Mouse (Mus musculus) right cerebral cortex, adult 2 months (tissue): Measurements from ENCODE around the gene Gpr45.

Experiments used
- DNase-seq, 2 experiments: peaks; one replicate each; pipeline ENCODE4 v3.0.0; 2021 to 2022; ENCODE audit warnings: low spot score in 2 of 2

Gpr45 gene

DNA sequence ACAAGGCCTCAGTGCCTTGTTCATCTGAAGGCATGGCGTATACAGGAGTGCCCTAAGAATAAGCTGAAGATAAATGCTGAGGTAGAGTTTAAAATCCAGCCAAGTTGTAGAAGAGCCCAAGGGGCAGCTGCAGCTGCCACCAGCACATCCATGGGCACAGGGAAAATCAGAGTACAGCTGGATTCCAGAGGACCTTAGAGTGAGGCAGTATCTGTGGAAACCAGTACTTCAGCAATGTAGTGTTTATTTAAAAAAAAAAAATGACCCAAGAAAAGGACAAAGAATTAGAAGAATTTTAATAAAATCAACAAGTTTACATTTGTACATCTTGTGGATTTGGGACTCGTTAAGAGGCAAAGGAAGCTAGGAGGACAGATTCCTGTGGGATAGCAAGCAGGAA lies 94.3 kb downstream of the Gpr45 start:
- DNase-seq: no peak

DNA sequence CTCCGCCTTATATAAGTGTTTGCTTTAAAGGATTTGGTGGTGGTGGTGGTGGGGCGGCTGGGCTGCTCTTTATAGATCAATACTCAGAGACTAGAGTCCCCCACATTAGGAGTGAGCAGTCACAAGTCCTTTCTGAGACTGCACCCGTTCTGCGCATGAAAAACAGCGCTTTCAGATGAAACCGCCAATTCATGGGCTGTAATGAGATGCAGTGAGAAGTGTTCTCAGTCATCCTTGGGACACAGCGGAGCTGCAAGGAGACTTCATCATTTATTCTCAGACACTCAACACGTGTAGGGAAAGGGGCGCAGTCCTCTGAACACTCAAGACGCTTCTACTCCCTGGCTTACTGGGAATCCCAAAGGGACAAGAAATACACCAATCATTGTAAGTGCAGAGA lies 95.1 kb downstream of the Gpr45 start:
- DNase-seq: peak; percentile 35 to 39

DNA sequence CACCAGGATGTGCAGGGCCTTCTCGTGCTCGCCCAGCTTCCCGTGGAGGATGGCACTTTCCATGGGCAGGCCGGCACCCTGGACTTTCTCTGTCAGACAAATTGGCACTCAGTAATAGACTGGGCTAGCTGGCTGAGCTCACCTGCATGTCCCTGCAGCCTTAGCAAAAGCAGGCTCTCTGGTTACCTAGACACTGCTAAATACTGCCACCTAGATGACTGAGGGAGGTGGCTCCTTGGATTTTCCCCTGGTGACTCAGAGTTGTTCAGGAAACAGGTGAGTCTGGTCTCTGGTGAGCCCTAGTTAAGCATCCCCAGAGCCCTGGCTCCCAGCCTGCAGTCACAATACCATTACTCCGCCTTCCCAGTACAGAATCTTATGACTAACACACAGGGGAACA lies 99.2 kb downstream of the Gpr45 start:
- DNase-seq: peak in 1 of 2 experiments; percentile 19

DNA sequence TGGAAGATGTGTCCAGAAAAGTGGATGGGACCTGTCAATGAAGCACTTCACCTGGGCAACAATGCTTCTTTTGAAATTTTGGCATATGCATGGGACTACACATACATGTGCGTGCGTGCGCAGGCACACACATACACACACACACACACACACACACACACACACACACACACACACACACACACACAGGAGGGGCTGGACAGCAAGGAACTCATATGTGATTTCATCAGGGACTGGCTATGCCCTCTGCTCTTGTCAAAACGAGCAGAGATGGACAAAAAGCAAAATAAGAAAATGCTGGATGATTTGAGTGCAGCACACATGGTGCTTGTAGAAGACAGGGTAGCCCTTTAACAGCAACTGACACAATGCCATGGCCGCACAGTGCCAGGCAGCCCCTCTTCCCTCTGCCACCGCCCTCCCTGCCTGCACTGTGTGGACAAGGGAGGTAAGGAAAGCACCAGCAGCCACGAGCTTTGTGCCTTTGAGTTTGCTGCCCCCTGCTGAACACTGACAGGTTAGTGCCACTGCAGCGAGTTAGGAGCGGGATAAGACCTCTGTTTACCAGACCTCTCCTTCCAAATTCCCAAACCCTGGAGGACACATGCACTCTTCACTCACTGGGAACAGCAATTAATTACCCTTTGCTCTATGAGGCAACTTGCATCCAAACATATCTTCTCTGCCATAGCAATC lies 113.1 kb downstream of the Gpr45 start:
- DNase-seq: peak; percentile 83 to 88

DNA sequence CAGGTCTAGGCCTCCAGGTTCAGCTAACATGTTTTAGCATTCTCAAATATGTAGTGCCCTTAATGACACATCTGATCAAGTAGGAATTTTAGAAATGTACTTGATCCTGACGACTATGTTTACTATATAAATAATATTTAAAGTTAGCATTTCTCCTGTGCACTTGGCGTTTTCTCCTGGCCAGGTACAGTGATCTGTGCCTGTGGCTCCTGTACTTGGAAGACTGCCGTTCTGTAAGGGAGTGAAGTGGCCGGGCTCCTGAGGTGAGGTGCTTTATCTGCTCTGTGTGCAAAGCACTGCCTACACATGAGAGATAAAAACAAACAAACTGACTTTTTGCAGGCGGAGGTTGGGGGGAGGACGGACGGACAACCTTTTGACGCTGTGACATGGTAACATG lies 113.9 kb downstream of the Gpr45 start:
- DNase-seq: no peak

DNA sequence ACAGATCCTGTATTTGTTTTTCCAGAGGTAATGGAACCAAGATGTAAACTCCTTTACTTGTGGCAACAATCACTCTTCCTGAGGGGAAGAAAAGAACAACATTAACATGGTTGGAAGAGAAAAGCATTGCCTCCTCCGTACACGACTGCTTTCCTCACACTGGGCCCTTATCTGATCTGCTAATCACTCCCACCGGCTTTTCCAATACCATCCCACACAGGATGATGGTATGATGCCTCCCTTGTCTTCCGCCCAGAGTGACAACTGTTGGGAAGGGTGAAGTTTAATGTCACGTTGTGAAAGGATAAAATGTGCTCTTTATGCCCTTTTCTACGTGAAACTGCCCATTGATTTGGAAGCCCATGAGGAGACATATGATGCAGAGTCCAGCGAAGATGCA lies 114.9 kb downstream of the Gpr45 start:
- no peak for DNase-seq

DNA sequence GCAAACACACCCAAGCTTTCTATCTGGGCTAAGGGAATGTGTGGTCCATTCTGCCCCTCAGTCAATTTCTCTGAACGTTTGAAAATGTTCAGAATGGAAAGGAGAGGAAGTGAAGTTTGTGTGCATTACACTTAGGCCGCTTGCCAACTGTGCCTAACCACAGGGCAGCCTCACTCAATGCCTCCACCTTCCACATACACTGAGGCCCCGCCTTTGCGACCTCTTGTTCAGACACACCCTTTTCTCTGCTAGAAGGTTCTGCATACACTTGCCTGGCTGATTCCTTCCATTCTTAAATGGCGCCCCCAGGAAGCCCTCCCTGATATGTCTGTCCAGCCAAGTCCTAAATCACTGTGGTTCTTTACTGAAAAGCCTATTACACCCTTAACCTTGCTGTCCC lies 118.1 kb downstream of the Gpr45 start:
- no peak for DNase-seq

DNA sequence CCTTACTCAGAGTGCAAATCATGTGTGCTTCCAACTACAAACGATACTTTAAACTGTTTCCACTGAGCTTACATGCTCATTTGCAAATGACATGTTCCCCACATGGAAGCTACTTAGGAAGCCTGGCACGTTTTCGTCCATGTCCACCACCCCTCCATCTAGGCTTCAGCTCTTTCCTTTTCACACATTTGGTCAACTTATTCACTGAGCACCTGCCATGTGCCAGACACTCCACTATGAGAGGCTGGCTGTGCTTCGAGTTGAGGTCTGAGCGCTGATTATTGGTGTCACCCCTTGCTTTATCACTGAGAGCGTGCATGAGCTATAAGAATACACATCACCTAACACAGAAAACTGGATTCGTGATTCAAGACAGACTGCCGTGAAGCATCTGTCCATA lies 119.4 kb downstream of the Gpr45 start:
- DNase-seq: no peak

DNA sequence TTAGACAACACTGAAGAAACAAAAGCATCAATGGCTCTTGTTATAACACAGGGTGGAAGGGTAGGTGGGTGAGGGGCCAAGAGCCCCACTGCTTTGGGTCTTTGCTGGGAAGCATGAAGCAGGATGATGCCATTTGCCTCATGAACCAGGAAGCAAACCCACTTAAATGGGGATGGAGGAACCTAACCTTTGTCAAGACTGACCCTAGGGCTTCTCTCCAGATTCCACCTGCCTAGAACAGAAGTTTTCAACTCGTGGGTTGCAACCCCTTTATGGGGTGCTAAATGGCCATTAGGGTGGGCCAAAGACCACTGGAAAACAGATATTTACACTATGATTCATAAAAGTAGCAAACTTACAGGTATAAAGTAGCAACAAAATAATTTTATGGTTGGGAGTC lies 119.9 kb downstream of the Gpr45 start:
- DNase-seq: no peak

DNA sequence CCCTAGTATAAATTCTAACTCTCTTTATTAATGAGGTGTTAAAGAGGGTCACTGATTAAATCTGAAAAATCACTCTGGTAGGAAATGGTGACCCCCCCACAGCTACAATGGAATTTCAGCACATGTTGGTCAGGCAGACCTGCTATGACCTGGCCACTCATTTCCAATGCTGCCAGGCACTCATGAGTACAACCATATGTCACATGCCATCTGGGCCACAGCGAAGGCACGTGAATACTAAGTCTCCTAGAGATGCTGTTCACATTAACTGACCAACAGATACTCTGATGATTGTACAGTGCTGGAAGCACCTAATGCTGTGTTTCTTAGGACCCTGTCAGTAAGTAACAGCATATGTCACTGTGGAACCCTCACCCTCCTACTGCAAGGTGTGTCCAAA lies 122.1 kb downstream of the Gpr45 start:
- no peak for DNase-seq

DNA sequence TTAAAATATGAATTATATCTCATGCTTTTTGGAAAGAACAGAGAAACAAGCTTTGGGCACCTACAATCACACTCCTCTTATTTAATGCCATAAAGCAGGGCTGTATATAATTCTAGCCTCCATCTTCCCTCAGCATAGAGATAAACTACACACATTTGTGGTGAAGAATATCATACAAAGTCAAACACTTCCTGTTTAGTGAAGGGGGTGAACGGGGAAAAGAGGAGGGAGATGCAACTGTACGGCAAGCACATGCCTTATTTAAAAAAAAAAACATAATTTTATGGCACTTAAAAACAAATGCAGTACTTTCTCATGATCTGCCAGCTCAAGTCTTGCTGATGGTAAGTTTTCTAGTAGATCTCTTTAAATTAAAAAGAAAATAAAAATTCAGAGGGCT lies 125.5 kb downstream of the Gpr45 start:
- DNase-seq: no peak

DNA sequence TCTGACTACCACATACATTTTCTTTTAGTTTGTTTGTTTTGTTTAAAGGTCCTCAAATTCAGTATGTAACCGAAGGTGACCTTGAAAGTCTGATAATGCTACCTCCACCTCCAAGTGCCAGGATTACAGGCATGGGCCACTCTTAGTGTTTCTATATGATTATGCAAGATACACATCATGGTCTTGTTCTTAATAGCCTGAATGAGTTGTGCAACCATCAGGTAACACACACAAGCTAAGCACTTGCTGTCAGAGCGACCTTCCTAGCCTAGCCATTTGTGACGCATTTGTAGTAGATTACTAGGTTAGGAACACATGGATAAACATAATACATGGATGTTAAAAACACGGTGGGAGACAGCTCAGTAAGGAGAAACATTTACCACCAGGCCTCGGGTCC lies 130.3 kb downstream of the Gpr45 start:
- no peak for DNase-seq
